Mouse (Mus musculus) lung, postnatal 0 days (tissue): ENCODE data around the gene Zbtb7a. TPM values are rescaled to one million over a fixed set of nuclear protein-coding genes. Genes with fewer than 3 reads are reported as not detected.
"Not testable (repeated sequence)": the region's sequence is repeated elsewhere in the genome, so short reads cannot be mapped to it uniquely, and the experiment has no call there.

Experiments
- ATAC-seq: fragments of 200-750 bp; cut with Nextera tagmentation; 2 replicates; pipeline ENCODE4 v1.8.0; 2017; ENCODE audit warnings: moderate library complexity
- DNase-seq: peaks from one replicate; pipeline ENCODE4 v3.0.0-alpha.2; 2016; ENCODE audit warnings: low spot score
- H3K27ac ChIP-seq: fragments of 300-500 bp; sonication (generic); 2 replicates; pipeline ENCODE4 v1.5.1; 2014; ENCODE audit warnings: antibody characterized with exemption, mild to moderate bottlenecking, low read length, mixed read lengths
- H3K27me3 ChIP-seq: fragments of 300-500 bp; sonication (generic); replicated peaks from 2 replicates; pipeline ENCODE4 v1.6.1; 2014; ENCODE audit warnings: low read length, mixed read lengths; ENCODE audit not compliant: insufficient read depth
- H3K36me3 ChIP-seq: fragments of 300-500 bp; sonication (generic); 2 replicates; pipeline ENCODE4 v1.6.1; 2014; ENCODE audit warnings: low read length, mixed read lengths; ENCODE audit not compliant: insufficient read depth
- H3K4me1 ChIP-seq: fragments of 300-500 bp; sonication (generic); 2 replicates; pipeline ENCODE4 v1.6.1; 2014; ENCODE audit warnings: antibody characterized with exemption, low read depth, low read length, mixed read lengths; ENCODE audit not compliant: insufficient read depth
- H3K4me2 ChIP-seq: fragments of 300-500 bp; sonication (generic); replicated peaks from 2 replicates; pipeline ENCODE4 v1.6.1; 2014; ENCODE audit warnings: low read depth, mild to moderate bottlenecking, low read length, moderate library complexity, mixed read lengths
- H3K4me3 ChIP-seq: fragments of 300-500 bp; sonication (generic); 2 replicates; pipeline ENCODE4 v1.5.1; 2014; ENCODE audit warnings: low read depth, low read length
- H3K9ac ChIP-seq: fragments of 300-500 bp; sonication (generic); replicated peaks from 2 replicates; pipeline ENCODE4 v1.6.1; 2014; ENCODE audit warnings: low read depth, mild to moderate bottlenecking
- H3K9me3 ChIP-seq: fragments of 300-500 bp; sonication (generic); 2 replicates; pipeline ENCODE4 v1.6.1; 2016; ENCODE audit warnings: low read length, mixed read lengths
- CTCF ChIP-seq: IDR thresholded peaks from 2 replicates; pipeline ENCODE4 v1.5.1; 2016; ENCODE audit warnings: antibody characterized with exemption, mild to moderate bottlenecking
- EP300 ChIP-seq: IDR thresholded peaks from 2 replicates; pipeline ENCODE4 v1.6.1; 2016; ENCODE audit warnings: antibody characterized with exemption, mild to moderate bottlenecking, control low read depth
- WGBS: fragments of 180-500 bp; shearing (Covaris S2); extraction: QIAGEN DNeasy Blood & Tissue Kit; methylation state at CpG from one replicate; pipeline ENCODE4 v1.1.7; 2014; 5-methylcytosine and 5-hydroxymethylcytosine counted together
- polyA plus RNA-seq: library from polyadenylated mRNA; unstranded; fragments of >200 nt; fragmentation: Nextera tagmentation; extraction: Ambion mirVana; gene quantifications from 2 replicates; pipeline ENCODE4 v1.2.1, GENCODE M21; 2015

The Zbtb7a gene
- polyA plus RNA-seq, 1 experiment from 2014 or later = 58.2 TPM

GRCm38 (mm10) chr10:81177958-81178712, 43.1 kb downstream of the Zbtb7a start:
- DNase-seq = no peak
- peak overlapping the region; percentile 77 for H3K4me2 ChIP-seq
- peaks cover 45% of the 10 kb centered on the region for H3K36me3 ChIP-seq
- H3K27ac ChIP-seq = no peak overlapping the region
- 46% methylated on average over 14 of the region's 14 CpGs for WGBS
- H3K9me3 ChIP-seq = no peaks in the 10 kb centered on the region
- H3K9ac ChIP-seq = peak overlapping the region; percentile 97
- no peak for ATAC-seq
- TF ChIP-seq CTCF = no peak
- no peak for TF ChIP-seq EP300
- H3K4me1 ChIP-seq = peaks cover 5% of the 10 kb centered on the region; the same call in 1 of the 2 replicates
- peak overlapping the region; percentile 82 for H3K4me3 ChIP-seq
- no peaks in the 10 kb centered on the region for H3K27me3 ChIP-seq

GRCm38 (mm10) chr10:81178927-81179326, 43.9 kb downstream of the Zbtb7a start:
- Histone ChIP-seq H3K27ac (no peak overlapping the region), H3K9me3 (no peaks in the 10 kb centered on the region), H3K27me3 (no peaks in the 10 kb centered on the region), H3K36me3 (peaks cover 45% of the 10 kb centered on the region), H3K4me1 (peaks cover 11% of the 10 kb centered on the region), H3K4me3 (no peak overlapping the region), H3K9ac (no peak overlapping the region), H3K4me2 (no peak overlapping the region)
- TF ChIP-seq CTCF = no peak
- no peak for TF ChIP-seq EP300
- no peak for ATAC-seq
- 84% methylated on average over 11 of the region's 11 CpGs for WGBS
- DNase-seq = no peak

- 87% methylated on average over 32 of the region's 32 CpGs for WGBS
- DNase-seq = no peak
- no peak overlapping the region for H3K9ac ChIP-seq
- no peaks in the 10 kb centered on the region for H3K9me3 ChIP-seq
- peaks cover 45% of the 10 kb centered on the region for H3K36me3 ChIP-seq
- H3K27ac ChIP-seq = no peak overlapping the region
- ATAC-seq = no peak
- no peaks in the 10 kb centered on the region for H3K27me3 ChIP-seq
- H3K4me3 ChIP-seq = no peak overlapping the region
- H3K4me1 ChIP-seq = peaks cover 12% of the 10 kb centered on the region
- H3K4me2 ChIP-seq = no peak overlapping the region
- TF ChIP-seq EP300 = no peak
- TF ChIP-seq CTCF = peak; percentile 39; the same call in 1 of the 2 replicates
These were observed 44.7 kb downstream of the Zbtb7a start for GRCm38 (mm10) chr10:81179451-81180342.

- no peak overlapping the region for H3K4me2 ChIP-seq
- H3K4me1 ChIP-seq = peaks cover 8% of the 10 kb centered on the region; the same call in 1 of the 2 replicates
- no peaks in the 10 kb centered on the region for H3K9me3 ChIP-seq
- WGBS = 89% methylated on average over 13 of the region's 13 CpGs
- DNase-seq = no peak
- H3K9ac ChIP-seq = no peak overlapping the region
- H3K27ac ChIP-seq = no peak overlapping the region
- H3K36me3 ChIP-seq = peaks cover 45% of the 10 kb centered on the region
- no peak for TF ChIP-seq CTCF
- TF ChIP-seq EP300 = no peak
- H3K4me3 ChIP-seq = no peak overlapping the region
- ATAC-seq = no peak
- no peaks in the 10 kb centered on the region for H3K27me3 ChIP-seq
These were observed 45.9 kb downstream of the Zbtb7a start for GRCm38 (mm10) chr10:81180946-81181345.

- H3K9me3 ChIP-seq, H3K4me1 ChIP-seq, H3K9ac ChIP-seq, H3K4me3 ChIP-seq, DNase-seq, H3K27me3 ChIP-seq, ATAC-seq, H3K4me2 ChIP-seq, H3K27ac ChIP-seq: not testable (repeated sequence)
- H3K36me3 ChIP-seq = peaks cover 45% of the 10 kb centered on the region
- WGBS = 71% methylated on average over 12 of the region's 12 CpGs
These were observed 46.8 kb downstream of the Zbtb7a start for GRCm38 (mm10) chr10:81181860-81182259.
